Mouse (Mus musculus): ENCODE data around the gene Samd4b. TPM values are rescaled to one million over a fixed set of nuclear protein-coding genes. Genes with fewer than 3 reads are reported as not detected.

The Samd4b gene
- polyA plus RNA-seq, 2 experiments = 4.5 to 12.0 TPM

GRCm38 (mm10) chr7:28378769-28379651 is 218.9 kb downstream of the Samd4b start:
- ATAC-seq (ENCODE audit: insufficient read depth) (peak; percentile 68), DNase-seq (ENCODE audit: low read depth in 3 of 3, low spot score in 3 of 3) (peak in 2 of 3 experiments; percentile 80 to 89)
- Histone ChIP-seq H3K9ac (replicated peaks) (peak overlapping the region; percentile 81), H3K4me3 (ENCODE audit: insufficient read depth in 1 of 2, low read depth in 2 of 2, low read length in 2 of 2) (peak overlapping the region; percentile 65 to 73), H3K27me3 (ENCODE audit: control insufficient read depth, insufficient read depth, low read length) (no peaks in the 10 kb centered on the region), H3K4me1 (replicated peaks; ENCODE audit: control insufficient read depth in 2 of 2, insufficient read depth in 2 of 2, low read length in 1 of 2) (peaks cover 62 to 66% of the 10 kb centered on the region in 2 experiments), H3K9me3 (ENCODE audit: control insufficient read depth, low read length) (no peaks in the 10 kb centered on the region), H3K4me2 (ENCODE audit: low read depth) (peak overlapping the region; percentile 97), H3K36me3 (replicated peaks; ENCODE audit: control insufficient read depth, insufficient read depth, low read depth) (no peaks in the 10 kb centered on the region), H3K27ac (peak overlapping the region; percentile 91)
- WGBS (ENCODE audit: insufficient replicate concordance) = under 1% methylated on average over 53 of the region's 53 CpGs
- TF ChIP-seq EP300 (IDR thresholded peaks at IDR 0.05; ENCODE audit: low read depth) (peak; percentile 4; the same call in 1 of the 2 replicates), CTCF (IDR thresholded peaks at IDR 0.05; ENCODE audit: low read depth) (peak; percentile 21; the same call in 1 of the 2 replicates)

DNA sequence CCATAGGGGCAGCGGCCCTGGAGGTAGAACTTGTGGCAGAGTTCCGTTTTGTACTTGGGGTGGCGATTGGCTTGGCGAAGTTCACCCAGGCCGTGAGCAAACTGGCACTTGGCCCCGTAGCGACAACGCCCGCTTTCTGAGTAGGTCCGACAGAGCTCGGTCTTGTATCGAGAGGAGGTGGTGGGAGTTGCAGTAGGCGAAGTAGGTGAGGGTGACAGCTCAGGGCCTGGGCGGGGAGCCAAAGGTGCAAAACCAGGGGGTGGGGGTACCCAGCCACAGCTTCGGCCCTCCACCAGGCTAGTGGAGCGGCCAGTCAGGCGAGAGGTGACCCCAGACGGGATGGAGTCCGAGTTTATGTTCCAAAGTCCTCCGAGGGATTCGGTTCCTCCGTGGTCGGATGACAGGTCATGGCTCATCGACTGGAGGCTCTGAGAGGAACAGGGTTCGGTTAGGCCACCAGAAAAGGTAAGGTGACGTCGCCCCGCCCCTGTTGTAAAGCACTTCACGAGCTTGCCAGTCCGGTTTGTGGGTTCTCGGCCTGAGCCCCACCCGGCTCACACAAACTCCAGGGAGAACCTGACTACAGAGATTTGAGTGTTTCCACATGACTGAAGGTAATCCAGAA is 219.8 kb downstream of the Samd4b start:
- Histone ChIP-seq H3K4me3 (ENCODE audit: insufficient read depth in 1 of 2, low read depth in 2 of 2, low read length in 2 of 2) (peak overlapping the region; percentile 65 to 73), H3K36me3 (replicated peaks; ENCODE audit: control insufficient read depth, insufficient read depth, low read depth) (no peaks in the 10 kb centered on the region), H3K9me3 (ENCODE audit: control insufficient read depth, low read length) (no peaks in the 10 kb centered on the region), H3K4me2 (ENCODE audit: low read depth) (peak overlapping the region; percentile 97), H3K27ac (peak overlapping the region; percentile 91), H3K4me1 (replicated peaks; ENCODE audit: control insufficient read depth in 2 of 2, insufficient read depth in 2 of 2, low read length in 1 of 2) (peaks cover 57 to 60% of the 10 kb centered on the region in 2 experiments), H3K27me3 (ENCODE audit: control insufficient read depth, insufficient read depth, low read length) (no peaks in the 10 kb centered on the region), H3K9ac (replicated peaks) (peak overlapping the region; percentile 81)
- TF ChIP-seq CTCF (IDR thresholded peaks at IDR 0.05; ENCODE audit: low read depth) = no peak
- TF ChIP-seq EP300 (IDR thresholded peaks at IDR 0.05; ENCODE audit: low read depth) = no peak
- WGBS (ENCODE audit: insufficient replicate concordance) = 22% methylated on average over 32 of the region's 32 CpGs
- no peak for ATAC-seq (ENCODE audit: insufficient read depth)
- no peak for DNase-seq (ENCODE audit: low read depth in 3 of 3, low spot score in 3 of 3)

- no peak for DNase-seq (ENCODE audit: low read depth in 3 of 3, low spot score in 3 of 3)
- H3K4me2 ChIP-seq (ENCODE audit: low read depth) = peak overlapping the region; percentile 97
- peak overlapping the region; percentile 25; the same call in 1 of the 2 replicates for H3K27ac ChIP-seq
- no peak for ATAC-seq (ENCODE audit: insufficient read depth)
- 60% methylated on average over 18 of the region's 18 CpGs for WGBS (ENCODE audit: insufficient replicate concordance)
- TF ChIP-seq EP300 (IDR thresholded peaks at IDR 0.05; ENCODE audit: low read depth) = no peak
- no peak for TF ChIP-seq CTCF (IDR thresholded peaks at IDR 0.05; ENCODE audit: low read depth)
- no peaks in the 10 kb centered on the region for H3K36me3 ChIP-seq (replicated peaks; ENCODE audit: control insufficient read depth, insufficient read depth, low read depth)
- peak overlapping the region; percentile 81 for H3K9ac ChIP-seq (replicated peaks)
- H3K27me3 ChIP-seq (ENCODE audit: control insufficient read depth, insufficient read depth, low read length) = no peaks in the 10 kb centered on the region
- no peaks in the 10 kb centered on the region for H3K9me3 ChIP-seq (ENCODE audit: control insufficient read depth, low read length)
- H3K4me3 ChIP-seq (ENCODE audit: insufficient read depth in 1 of 2, low read depth in 2 of 2, low read length in 2 of 2) = peak overlapping the region; percentile 65 to 73
- peaks cover 52% of the 10 kb centered on the region in 2 experiments for H3K4me1 ChIP-seq (replicated peaks; ENCODE audit: control insufficient read depth in 2 of 2, insufficient read depth in 2 of 2, low read length in 1 of 2)
Measured at GRCm38 (mm10) chr7:28377190-28378065, 220.5 kb downstream of the Samd4b start.

DNA sequence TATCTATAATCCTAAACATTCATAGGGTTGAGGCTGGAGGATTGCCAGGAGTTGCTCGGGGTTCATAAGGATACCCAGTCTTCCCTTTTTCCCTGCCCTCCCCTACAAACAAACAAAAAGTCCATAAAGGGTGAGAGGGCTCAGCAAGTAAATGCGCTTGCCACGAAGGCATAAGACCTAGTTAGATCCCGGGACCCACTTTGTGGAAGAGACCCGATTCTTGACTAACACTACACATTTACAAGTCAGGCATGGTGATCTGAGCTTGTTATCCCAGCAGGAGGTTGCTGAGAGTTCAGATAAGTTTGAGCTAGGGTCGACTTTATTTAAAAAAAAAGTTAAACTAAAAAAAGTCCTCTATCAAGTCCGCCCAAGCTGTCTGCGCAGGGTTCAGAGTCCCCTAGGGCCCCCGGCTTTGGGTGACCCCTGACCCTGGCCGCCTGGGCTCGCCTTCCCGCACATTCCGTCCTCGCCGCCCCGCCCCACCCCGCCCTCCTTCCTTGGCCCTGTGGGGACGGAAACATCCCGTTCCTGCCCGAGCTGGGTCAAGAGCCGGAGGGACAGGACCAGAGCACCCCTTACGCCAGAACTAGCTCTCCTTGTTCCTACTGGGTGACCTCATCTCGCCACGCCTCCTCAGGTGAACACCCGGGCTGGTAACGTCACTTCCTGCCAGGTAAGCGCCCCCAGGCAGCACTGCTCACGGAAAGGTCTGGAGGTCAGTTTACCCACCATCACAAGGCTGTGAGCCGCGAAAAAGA is 221.8 kb downstream of the Samd4b start:
- ATAC-seq (ENCODE audit: insufficient read depth) (no peak), DNase-seq (ENCODE audit: low read depth in 3 of 3, low spot score in 3 of 3) (no peak)
- Histone ChIP-seq H3K27me3 (ENCODE audit: control insufficient read depth, insufficient read depth, low read length) (peaks cover 6% of the 10 kb centered on the region; the same call in 1 of the 2 replicates), H3K9ac (replicated peaks) (peak overlapping the region; percentile 66), H3K9me3 (ENCODE audit: control insufficient read depth, low read length) (no peaks in the 10 kb centered on the region), H3K4me2 (ENCODE audit: low read depth) (peak overlapping the region; percentile 97), H3K4me1 (replicated peaks; ENCODE audit: control insufficient read depth in 2 of 2, insufficient read depth in 2 of 2, low read length in 1 of 2) (peaks cover 43 to 45% of the 10 kb centered on the region in 2 experiments), H3K27ac (peak overlapping the region; percentile 83), H3K36me3 (replicated peaks; ENCODE audit: control insufficient read depth, insufficient read depth, low read depth) (no peaks in the 10 kb centered on the region), H3K4me3 (ENCODE audit: insufficient read depth in 1 of 2, low read depth in 2 of 2, low read length in 2 of 2) (peak overlapping the region; percentile 55 to 59)
- WGBS (ENCODE audit: insufficient replicate concordance) = 4% methylated on average over 30 of the region's 30 CpGs
- TF ChIP-seq EP300 (IDR thresholded peaks at IDR 0.05; ENCODE audit: low read depth) (no peak), CTCF (IDR thresholded peaks at IDR 0.05; ENCODE audit: low read depth) (no peak)
